Mouse (Mus musculus) liver, embryonic 12.5 days (tissue): Measurements from ENCODE around the gene Tescl. TPM values are rescaled to one million over a fixed set of nuclear protein-coding genes. Genes with fewer than 3 reads are reported as not detected.

Experiments
- ATAC-seq: fragments of 200-750 bp; cut with Nextera tagmentation; 2 replicates; pipeline ENCODE4 v1.8.0; 2017; ENCODE audit warnings: moderate number of reproducible peaks, mild to moderate bottlenecking, moderate library complexity
- H3K27ac ChIP-seq: fragments of 300-500 bp; sonication (generic); 2 replicates; pipeline ENCODE4 v1.5.1; 2016; ENCODE audit warnings: mild to moderate bottlenecking
- H3K27me3 ChIP-seq: fragments of 300-500 bp; sonication (generic); replicated peaks from 2 replicates; pipeline ENCODE4 v1.6.1; 2016; ENCODE audit warnings: mild to moderate bottlenecking, moderate library complexity
- H3K36me3 ChIP-seq: fragments of 300-500 bp; sonication (generic); 2 replicates; pipeline ENCODE4 v1.6.1; 2016; ENCODE audit warnings: mild to moderate bottlenecking, moderate library complexity
- H3K4me1 ChIP-seq: fragments of 300-500 bp; sonication (generic); 2 replicates; pipeline ENCODE4 v1.6.1; 2016
- H3K4me2 ChIP-seq: fragments of 300-500 bp; sonication (generic); 2 replicates; pipeline ENCODE4 v1.6.1; 2016; ENCODE audit warnings: mild to moderate bottlenecking, moderate library complexity
- H3K4me3 ChIP-seq: fragments of 300-500 bp; sonication (generic); 2 replicates; pipeline ENCODE4 v1.5.1; 2016; ENCODE audit warnings: mild to moderate bottlenecking, moderate library complexity
- H3K9ac ChIP-seq: fragments of 300-500 bp; sonication (generic); 2 replicates; pipeline ENCODE4 v1.6.1; 2016; ENCODE audit warnings: mild to moderate bottlenecking, moderate library complexity
- H3K9me3 ChIP-seq: fragments of 300-500 bp; sonication (generic); replicated peaks from 2 replicates; pipeline ENCODE4 v1.6.1; 2016; ENCODE audit warnings: mild to moderate bottlenecking, moderate library complexity
- WGBS: fragments of 180-500 bp; shearing (Covaris S2); methylation state at CpG from one replicate; pipeline ENCODE4 v1.1.7; 2016; ENCODE audit not compliant: insufficient replicate concordance; 5-methylcytosine and 5-hydroxymethylcytosine counted together
- polyA plus RNA-seq: library from polyadenylated mRNA; unstranded; fragments of >200 nt; fragmentation: Nextera tagmentation; extraction: Ambion mirVana; gene quantifications from 2 replicates; pipeline ENCODE4 v1.2.1, GENCODE M21; 2016

Tescl gene
- polyA plus RNA-seq, 1 experiment from 2014 or later: not detected

- H3K4me1 ChIP-seq: no peaks in the 10 kb centered on the region
- peak overlapping the region; percentile 44 for H3K4me2 ChIP-seq
- no peak overlapping the region for H3K4me3 ChIP-seq
- H3K9me3 ChIP-seq: peaks cover 8% of the 10 kb centered on the region; the same call in 1 of the 2 replicates
- H3K27me3 ChIP-seq: peaks cover 29% of the 10 kb centered on the region
- H3K9ac ChIP-seq: no peak overlapping the region
- no peaks in the 10 kb centered on the region for H3K36me3 ChIP-seq
- no peak for ATAC-seq
- WGBS: 12% methylated on average over 13 of the region's 13 CpGs
- no peak overlapping the region for H3K27ac ChIP-seq
Observed at GRCm38 (mm10) chr7:24325675-24326128, 8.0 kb downstream of the Tescl start.

GRCm38 (mm10) chr7:24325197-24325596, 8.5 kb downstream of the Tescl start:
- Histone ChIP-seq H3K4me2 (no peak overlapping the region), H3K9me3 (peaks cover 8% of the 10 kb centered on the region; the same call in 1 of the 2 replicates), H3K4me1 (no peaks in the 10 kb centered on the region), H3K36me3 (no peaks in the 10 kb centered on the region), H3K4me3 (no peak overlapping the region), H3K27me3 (peaks cover 32% of the 10 kb centered on the region), H3K9ac (no peak overlapping the region), H3K27ac (no peak overlapping the region)
- 70% methylated on average over 6 of the region's 6 CpGs for WGBS
- no peak for ATAC-seq

- Histone ChIP-seq H3K27ac (no peak overlapping the region), H3K9ac (no peak overlapping the region), H3K4me2 (no peak overlapping the region), H3K27me3 (peaks cover 29% of the 10 kb centered on the region), H3K9me3 (peaks cover 8% of the 10 kb centered on the region; the same call in 1 of the 2 replicates), H3K4me3 (no peak overlapping the region), H3K36me3 (no peaks in the 10 kb centered on the region), H3K4me1 (no peaks in the 10 kb centered on the region)
- 53% methylated on average over 4 of the region's 4 CpGs for WGBS
- ATAC-seq: no peak
Observed at GRCm38 (mm10) chr7:24322593-24322992, 11.1 kb downstream of the Tescl start.

GRCm38 (mm10) chr7:24318942-24319341, 14.8 kb downstream of the Tescl start:
- H3K36me3 ChIP-seq: 0 out of 2 replicates have a peak, but pooled peaks cover under 1% of the 10 kb centered on the region
- peaks cover 4% of the 10 kb centered on the region; the same call in 1 of the 2 replicates for H3K9me3 ChIP-seq
- no peak overlapping the region for H3K27ac ChIP-seq
- H3K4me1 ChIP-seq: peaks cover 15% of the 10 kb centered on the region
- H3K4me3 ChIP-seq: no peak overlapping the region
- 0 out of 2 replicates have a peak, but pooled peaks cover 3% of the 10 kb centered on the region for H3K27me3 ChIP-seq
- H3K4me2 ChIP-seq: no peak overlapping the region
- no peak overlapping the region for H3K9ac ChIP-seq
- no peak for ATAC-seq
- WGBS: 36% methylated on average over 6 of the region's 6 CpGs

- no peaks in the 10 kb centered on the region for H3K9me3 ChIP-seq
- H3K36me3 ChIP-seq: peaks cover 15% of the 10 kb centered on the region
- peak within 1 kb of the TSS; percentile 76 for H3K27ac ChIP-seq
- peak within 1 kb of the TSS; percentile 71 for H3K4me3 ChIP-seq
- peak within 1 kb of the TSS; percentile 75 for H3K9ac ChIP-seq
- H3K4me1 ChIP-seq: peaks cover 15% of the 10 kb centered on the region
- peak; percentile 92 for ATAC-seq
- H3K4me2 ChIP-seq: peak within 1 kb of the TSS; percentile 92
- 1% methylated on average over 33 of the region's 33 CpGs for WGBS
- 0 out of 2 replicates have a peak, but pooled peaks cover 3% of the 10 kb centered on the region for H3K27me3 ChIP-seq
Observed at GRCm38 (mm10) chr7:24316567-24317092, 17.1 kb downstream of the Tescl start, which contains the start of gene Zfp94. TSS of gene Zfp94 (minus strand) at chr7:24316666.

- Histone ChIP-seq H3K4me2 (peak overlapping the region; percentile 92), H3K27me3 (0 out of 2 replicates have a peak, but pooled peaks cover 3% of the 10 kb centered on the region), H3K9ac (peak overlapping the region; percentile 75), H3K9me3 (no peaks in the 10 kb centered on the region), H3K36me3 (peaks cover 22% of the 10 kb centered on the region), H3K4me1 (peaks cover 15% of the 10 kb centered on the region), H3K4me3 (peak overlapping the region; percentile 71), H3K27ac (peak overlapping the region; percentile 49; the same call in 1 of the 2 replicates)
- ATAC-seq: peak; percentile 74
- 26% methylated on average over 29 of the region's 29 CpGs for WGBS
Observed at GRCm38 (mm10) chr7:24315726-24316566, 17.8 kb downstream of the Tescl start.

- H3K27me3 ChIP-seq: no peaks in the 10 kb centered on the region
- H3K9ac ChIP-seq: peak within 1 kb of the TSS; percentile 76
- WGBS: 2% methylated on average over 13 of the region's 13 CpGs
Observed at GRCm38 (mm10) chr7:24300771-24301282, 32.9 kb downstream of the Tescl start, which contains the start of gene Zfp61. TSS of gene Zfp61 (minus strand) at chr7:24301232.

GRCm38 (mm10) chr7:24299823-24300481, 33.8 kb downstream of the Tescl start:
- H3K27ac ChIP-seq: peak overlapping the region; percentile 72; the same call in 1 of the 2 replicates
- H3K4me3 ChIP-seq: peak overlapping the region; percentile 74
- H3K27me3 ChIP-seq: no peaks in the 10 kb centered on the region
- H3K36me3 ChIP-seq: peaks cover 41% of the 10 kb centered on the region
- WGBS: under 1% methylated on average over 18 of the region's 18 CpGs
- no peaks in the 10 kb centered on the region for H3K9me3 ChIP-seq
- H3K4me2 ChIP-seq: peak overlapping the region; percentile 96
- H3K4me1 ChIP-seq: peaks cover 25% of the 10 kb centered on the region
- ATAC-seq: peak; percentile 28; the same call in 1 of the 2 replicates
- peak overlapping the region; percentile 76 for H3K9ac ChIP-seq

More at GRCm38 (mm10) chr7:24300771-24301282, 32.9 kb downstream of the Tescl start, which contains the start of gene Zfp61:
- Histone ChIP-seq H3K27ac (peak within 1 kb of the TSS; percentile 72), H3K4me1 (peaks cover 25% of the 10 kb centered on the region), H3K4me3 (peak within 1 kb of the TSS; percentile 74), H3K4me2 (peak within 1 kb of the TSS; percentile 96), H3K9me3 (no peaks in the 10 kb centered on the region), H3K36me3 (peaks cover 36% of the 10 kb centered on the region)
- ATAC-seq: peak; percentile 72

- Histone ChIP-seq H3K27me3 (no peaks in the 10 kb centered on the region), H3K27ac (peak overlapping the region; percentile 67), H3K4me1 (peaks cover 25% of the 10 kb centered on the region), H3K9ac (peak overlapping the region; percentile 76), H3K4me3 (peak overlapping the region; percentile 74), H3K9me3 (no peaks in the 10 kb centered on the region), H3K4me2 (peak overlapping the region; percentile 96), H3K36me3 (peaks cover 48% of the 10 kb centered on the region)
- WGBS: under 1% methylated on average over 38 of the region's 47 CpGs
- peak; percentile 84 for ATAC-seq
Observed at GRCm38 (mm10) chr7:24298973-24299708, 34.6 kb downstream of the Tescl start.

GRCm38 (mm10) chr7:24298635-24298972, 35.1 kb downstream of the Tescl start:
- ATAC-seq: no peak
- WGBS: 4% methylated on average over 12 of the region's 12 CpGs
- H3K4me1 ChIP-seq: peaks cover 30% of the 10 kb centered on the region

More at GRCm38 (mm10) chr7:24298635-24298972, 35.1 kb downstream of the Tescl start:
- H3K9ac ChIP-seq: peak overlapping the region; percentile 76
- H3K27me3 ChIP-seq: no peaks in the 10 kb centered on the region
- H3K4me2 ChIP-seq: peak overlapping the region; percentile 96
- peak overlapping the region; percentile 74 for H3K4me3 ChIP-seq
- peak overlapping the region; percentile 67 for H3K27ac ChIP-seq
- H3K36me3 ChIP-seq: peaks cover 54% of the 10 kb centered on the region
- no peaks in the 10 kb centered on the region for H3K9me3 ChIP-seq
